Mouse (Mus musculus): ENCODE data around the gene A930017K11Rik.

The A930017K11Rik gene

DNA sequence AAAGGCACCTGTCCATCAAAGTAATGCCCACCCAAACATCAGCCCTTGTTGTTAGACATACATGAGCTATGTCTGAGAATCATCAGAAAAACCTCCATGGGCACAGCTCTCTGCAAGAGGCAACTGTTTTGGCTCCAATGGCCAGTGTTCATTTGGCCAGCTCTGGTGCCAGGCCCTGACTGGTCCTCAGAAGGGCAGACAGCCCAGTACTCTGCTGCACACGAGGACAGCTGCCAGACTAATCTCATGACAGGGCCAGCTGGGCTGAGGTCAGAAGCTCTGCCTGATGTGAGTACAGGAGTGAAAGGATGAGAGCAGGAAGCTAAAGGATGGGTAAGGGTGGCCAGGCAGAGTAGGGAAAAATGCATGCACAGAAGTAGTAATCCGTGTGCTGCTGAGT, 27.0 kb downstream of the A930017K11Rik start:
- DNase-seq (ENCODE audit: low read depth, low spot score), result no peak

DNA sequence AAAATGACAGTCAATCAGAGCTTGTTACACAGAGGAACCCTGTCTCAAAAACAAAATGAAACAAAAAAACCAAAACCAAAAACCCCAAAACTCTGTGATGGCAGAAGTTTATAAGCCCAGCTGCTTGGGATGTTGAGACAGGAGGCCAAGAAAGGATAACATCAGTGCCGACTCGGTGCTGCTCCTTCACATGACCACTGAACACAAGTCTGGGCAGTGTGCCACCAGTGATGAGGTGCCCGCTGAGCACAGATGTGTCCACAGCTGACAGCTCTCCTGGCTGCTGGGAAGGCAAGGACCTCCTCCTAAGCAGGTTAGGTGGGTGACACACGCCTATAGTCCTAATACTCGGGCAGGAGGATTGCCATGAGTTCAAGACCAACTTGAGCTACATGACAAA, 30.2 kb downstream of the A930017K11Rik start:
- DNase-seq (ENCODE audit: low read depth, low spot score), result no peak

DNA sequence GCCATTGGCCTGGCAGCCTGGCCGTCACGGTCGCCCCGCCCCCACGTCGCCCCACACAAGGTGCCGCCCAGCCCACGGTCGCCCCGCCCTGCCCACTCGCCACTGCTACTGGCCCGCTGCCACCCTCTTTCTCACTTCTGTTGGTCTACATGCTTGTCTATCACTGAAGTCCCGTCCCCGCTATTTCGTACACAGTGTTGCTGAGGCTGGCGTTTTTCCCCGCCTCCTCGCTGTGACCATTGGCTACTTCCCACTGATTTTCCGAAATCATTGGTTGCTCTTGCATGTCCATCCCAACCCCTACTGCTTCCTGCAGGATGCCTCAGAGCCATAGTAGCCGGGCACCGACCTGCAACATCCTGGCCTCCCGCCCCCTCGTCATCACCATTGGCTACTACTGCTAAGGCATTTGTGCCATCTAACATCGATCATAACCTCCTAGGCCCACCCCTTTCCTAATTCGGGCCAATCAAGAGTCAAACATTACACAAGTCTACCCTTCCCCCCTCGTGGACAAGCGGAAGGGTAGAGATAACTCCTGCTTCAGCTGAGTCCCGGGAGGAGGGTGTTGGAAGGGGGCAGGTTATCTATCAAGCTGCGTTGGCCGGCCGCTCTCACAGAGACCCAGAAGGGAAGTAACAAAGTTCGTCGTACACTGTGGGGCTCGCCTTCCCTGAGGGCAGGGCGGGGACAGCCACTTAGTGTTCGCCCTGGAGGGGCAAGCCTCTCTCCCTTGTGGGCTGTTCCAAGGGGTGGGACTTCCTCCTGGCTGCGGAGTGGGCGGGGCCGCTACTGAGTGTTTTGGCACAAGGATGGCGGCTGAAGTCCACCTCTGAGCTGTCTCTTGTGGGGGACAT, 32.4 kb downstream of the A930017K11Rik start:
- DNase-seq (ENCODE audit: low read depth, low spot score), result peak; percentile 100

GRCm38 (mm10) chr17:25919144-25919785, 33.1 kb downstream of the A930017K11Rik start, which contains the start of gene Rab40c:
Gene Rab40c, minus strand, starts transcription at chr17:25919727.
- DNase-seq (ENCODE audit: low read depth, low spot score), result peak; percentile 21

GRCm38 (mm10) chr17:25918037-25918750, 34.2 kb downstream of the A930017K11Rik start:
- DNase-seq (ENCODE audit: low read depth, low spot score), result no peak

GRCm38 (mm10) chr17:25916931-25917647, 35.3 kb downstream of the A930017K11Rik start:
- DNase-seq (ENCODE audit: low read depth, low spot score), result no peak

DNA sequence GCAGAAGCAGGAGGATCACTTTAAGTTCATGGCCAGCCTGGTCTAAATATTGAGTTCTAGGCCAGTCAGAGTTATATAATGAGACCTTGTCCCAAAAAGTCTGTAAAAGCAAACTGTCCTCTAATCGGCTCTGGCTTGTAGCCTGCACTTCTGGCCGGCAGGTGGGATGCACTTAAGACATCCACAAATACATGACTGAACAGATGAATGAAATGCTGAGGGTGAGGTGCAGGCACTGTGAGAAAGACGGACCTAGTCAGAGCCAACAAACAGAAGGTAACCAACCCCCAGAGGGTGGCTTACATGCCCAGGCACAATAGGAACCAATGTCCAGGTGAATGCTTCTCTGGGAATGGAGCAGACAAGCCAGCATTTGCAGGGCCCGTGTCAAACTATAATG, 38.1 kb downstream of the A930017K11Rik start:
- no peak for DNase-seq (ENCODE audit: low read depth, low spot score)

GRCm38 (mm10) chr17:25913877-25914275, 38.5 kb downstream of the A930017K11Rik start:
- DNase-seq (ENCODE audit: low read depth, low spot score), result no peak

DNA sequence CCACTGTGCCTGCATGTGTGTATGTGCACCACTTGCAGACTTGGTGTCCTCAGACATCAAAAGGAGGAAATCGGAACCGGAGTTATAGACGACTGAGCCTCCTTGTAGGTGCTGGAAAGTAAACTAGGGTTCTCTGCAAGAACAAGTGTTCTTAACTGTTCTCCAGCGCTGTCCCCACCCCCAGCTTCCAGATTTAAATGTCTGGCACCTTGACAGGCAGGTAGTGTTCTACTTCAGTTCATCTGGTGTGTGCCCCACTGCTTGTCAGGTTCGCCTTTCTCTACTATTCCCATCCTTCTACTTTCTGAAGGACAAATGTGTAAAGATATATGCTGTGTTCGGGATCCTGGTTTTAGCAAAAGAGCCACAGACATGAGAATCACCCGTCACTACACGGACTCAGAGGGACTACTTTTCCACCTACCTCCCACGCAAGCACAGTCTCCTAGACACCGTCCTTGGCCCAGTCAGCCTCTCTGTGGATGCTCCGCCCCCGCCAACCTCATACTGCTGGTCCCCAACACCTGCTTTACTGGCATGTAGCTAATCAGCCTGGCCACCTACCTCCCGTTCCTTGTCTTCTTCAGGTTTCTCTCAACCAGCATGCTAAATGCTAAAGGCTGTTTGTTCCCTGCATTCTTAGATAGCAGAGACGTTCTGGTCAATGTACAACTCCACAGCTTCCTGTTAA, 39.0 kb downstream of the A930017K11Rik start:
- no peak for DNase-seq (ENCODE audit: low read depth, low spot score)

GRCm38 (mm10) chr17:25911816-25912215, 40.5 kb downstream of the A930017K11Rik start:
- DNase-seq (ENCODE audit: low read depth, low spot score), result no peak

DNA sequence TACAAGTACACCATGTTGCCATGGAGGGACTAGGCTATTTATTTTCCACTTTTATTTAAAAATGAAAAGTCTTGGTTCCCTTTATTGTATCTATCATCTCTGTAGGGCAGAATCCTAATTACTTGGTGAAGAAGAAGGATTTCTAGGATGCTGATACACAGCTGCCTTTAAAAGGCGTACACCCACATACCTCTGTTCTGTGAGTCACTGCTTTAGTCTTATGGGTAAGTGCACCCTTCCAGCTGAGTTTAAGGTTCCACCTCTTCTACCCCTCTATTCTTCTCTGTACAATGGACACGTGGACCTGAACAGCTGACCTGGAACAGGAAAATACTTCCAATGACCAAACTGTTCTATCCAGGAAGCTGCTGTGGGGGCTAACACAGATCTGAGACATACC, 44.7 kb downstream of the A930017K11Rik start:
- no peak for DNase-seq (ENCODE audit: low read depth, low spot score)

DNA sequence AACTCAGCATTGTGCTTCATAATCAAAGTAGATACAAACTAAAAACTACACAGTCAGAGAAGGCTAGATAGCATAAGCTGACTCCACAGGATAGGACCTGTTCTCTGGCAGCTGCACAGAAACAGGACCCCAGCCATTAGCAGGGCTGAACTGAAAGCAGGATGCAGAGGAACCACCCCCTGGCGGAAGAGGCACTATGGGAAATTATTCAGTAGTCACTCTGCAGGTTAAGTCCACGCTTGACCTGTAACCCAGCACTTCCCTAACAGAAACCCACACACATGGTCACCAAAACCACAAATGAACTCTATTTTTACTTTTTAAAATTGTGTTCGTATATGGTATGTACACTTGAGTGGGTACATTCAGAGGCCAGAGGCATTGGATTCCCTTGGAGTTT, 49.3 kb downstream of the A930017K11Rik start:
- no peak for DNase-seq (ENCODE audit: low read depth, low spot score)

DNA sequence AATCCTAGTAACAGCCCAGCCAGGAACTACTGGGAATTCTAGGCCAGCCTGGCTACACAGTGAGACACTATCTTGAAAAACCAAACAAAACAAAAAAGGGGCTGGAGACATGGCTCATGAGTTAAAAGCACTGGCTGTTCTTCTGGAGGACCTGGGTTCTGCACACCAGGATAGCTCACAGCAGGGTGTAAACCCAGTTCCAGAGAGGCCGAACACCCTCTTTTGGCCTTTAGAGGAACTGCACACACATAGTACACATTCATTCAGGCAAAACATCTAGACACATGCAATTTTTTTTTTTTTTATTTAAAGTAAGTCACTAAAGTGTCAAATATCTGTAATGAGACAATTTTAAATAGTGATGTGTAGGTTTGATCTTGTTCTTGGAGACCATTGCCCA, 52.2 kb downstream of the A930017K11Rik start:
- no peak for DNase-seq (ENCODE audit: low read depth, low spot score)
